Mouse (Mus musculus) gastrocnemius, postnatal 36 days (tissue): ENCODE results near the gene Col19a1. TPM values are rescaled to one million over a fixed set of nuclear protein-coding genes. Genes with fewer than 3 reads are reported as not detected.

ENCODE experiments used
- DNase-seq, 2 experiments: peaks; one replicate each; pipeline ENCODE4 v3.0.0; 2022
- intact Hi-C: fragments of 180-260 bp; cut with DNase I; formaldehyde crosslinking; loops from one replicate; pipeline ENCODE4 v1.15.1; 2025
- total RNA-seq, 2 experiments: library from RNA; stranded (reverse); gene quantifications; 2 replicates each; pipeline ENCODE4 v1.2.3; 2021

The Col19a1 gene
- total RNA-seq, 2 experiments from 2014 or later: 1.4 to 1.9 TPM

GRCm38 (mm10) chr1:24244931-24245330 lies 342.3 kb downstream of the Col19a1 start:
- intact Hi-C loops: loop anchor here (5.0 kb wide), 2 partner anchors 108 to 418 kb away; no protein-coding TSS in a partner anchor
- DNase-seq: no peak

GRCm38 (mm10) chr1:24240039-24240691 lies 347.1 kb downstream of the Col19a1 start:
- intact Hi-C loops: no loop called here
- no peak for DNase-seq

GRCm38 (mm10) chr1:24236330-24236729 lies 350.9 kb downstream of the Col19a1 start:
- intact Hi-C loops: no loop called here
- no peak for DNase-seq

- intact Hi-C loops: no loop called here
- no peak for DNase-seq
These were observed 355.6 kb downstream of the Col19a1 start for GRCm38 (mm10) chr1:24231504-24232270.

GRCm38 (mm10) chr1:24230428-24230827 lies 356.8 kb downstream of the Col19a1 start:
- intact Hi-C loops: no loop called here

GRCm38 (mm10) chr1:24229552-24229951 lies 357.7 kb downstream of the Col19a1 start:
- intact Hi-C loops: no loop called here
- no peak for DNase-seq

More at GRCm38 (mm10) chr1:24230428-24230827, 356.8 kb downstream of the Col19a1 start:
- DNase-seq: no peak

GRCm38 (mm10) chr1:24226941-24227711 lies 360.1 kb downstream of the Col19a1 start:
- intact Hi-C loops: no loop called here
- no peak for DNase-seq

GRCm38 (mm10) chr1:24225825-24226526 lies 361.3 kb downstream of the Col19a1 start:
- intact Hi-C loops: no loop called here

GRCm38 (mm10) chr1:24222981-24223612 lies 364.2 kb downstream of the Col19a1 start:
- DNase-seq: no peak
- intact Hi-C loops: no loop called here

More at GRCm38 (mm10) chr1:24225825-24226526, 361.3 kb downstream of the Col19a1 start:
- DNase-seq: no peak

- intact Hi-C loops: no loop called here
- DNase-seq: no peak
These were observed 365.0 kb downstream of the Col19a1 start for GRCm38 (mm10) chr1:24222231-24222630.

GRCm38 (mm10) chr1:24219041-24219440 lies 368.2 kb downstream of the Col19a1 start:
- intact Hi-C loops: no loop called here
- DNase-seq: no peak

Other genes starting within 250 kb of the Col19a1 start
- 10 to 100 TPM; 27.4 to 29.0 TPM for gene Lmbrd1, start 91.2 kb upstream of the Col19a1 start, total RNA-seq